ENCODE assay signal across 26 mouse cellular contexts in the genomic region with DNA sequence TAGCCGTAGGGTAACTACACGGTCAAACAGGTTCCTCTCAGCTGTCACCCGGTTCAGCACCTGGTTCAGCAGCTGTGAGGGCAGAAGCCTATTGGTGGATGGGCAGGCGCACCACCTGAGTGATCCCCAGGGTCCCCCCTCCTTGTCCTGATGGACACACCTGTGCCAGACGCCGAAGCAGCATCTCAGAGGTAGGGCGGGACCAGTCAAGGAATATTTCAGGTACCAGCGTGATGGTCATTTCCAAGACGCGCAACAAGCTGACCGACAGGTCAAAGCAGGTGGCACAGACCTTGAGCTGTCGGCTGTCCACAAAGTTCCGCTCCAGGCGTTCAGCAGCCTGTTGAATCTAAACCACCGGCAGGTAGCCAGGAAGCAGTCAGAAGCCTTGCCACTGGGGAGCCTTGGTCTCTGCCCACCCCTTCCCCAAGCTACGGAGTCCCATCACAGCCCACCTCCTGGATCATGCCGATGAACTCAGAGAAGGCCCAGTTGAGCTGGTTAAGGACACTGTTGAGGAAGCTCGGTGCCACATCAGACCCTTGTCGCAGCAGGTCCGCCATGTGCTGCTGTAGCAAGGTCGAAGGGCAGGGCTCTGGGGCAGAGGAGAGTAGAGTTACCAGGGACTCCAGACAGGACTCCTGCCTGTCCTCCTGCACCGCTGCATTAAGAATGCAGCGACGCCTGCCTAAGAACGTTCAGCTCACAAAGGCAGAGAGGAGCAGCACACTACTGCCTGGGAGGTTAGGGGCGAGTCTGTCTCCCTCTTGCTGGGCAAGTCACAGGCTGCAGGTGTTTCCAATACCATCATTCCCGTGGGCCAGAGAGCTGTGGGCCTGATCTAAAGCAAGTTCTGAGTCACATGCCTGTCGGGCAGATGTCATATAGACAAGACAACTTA. TPM values are rescaled to one million over a fixed set of nuclear protein-coding genes. Genes with fewer than 3 reads are reported as not detected.
DNase-seq lines count a peak whose midpoint lies in the region; ATAC-seq and TF ChIP-seq lines count a peak whose summit lies in the region.
"Had no signal": no experiment of that assay in that cellular context is flagged by ENCODE, and none has a peak within 500 bp of the region (broad histone marks: within the 10 kb centered on the region; RNA-seq: fewer than 3 reads in every experiment).

No protein-coding gene starts in this region.

- 83% methylated on average over 28 of the region's 28 CpGs for WGBS in forebrain, embryonic 11.5 days
- whole genome bisulfite sequencing in forebrain, embryonic 12.5 days = 82% methylated on average over 28 of the region's 28 CpGs
- 84% methylated on average over 28 of the region's 28 CpGs for WGBS in heart, postnatal 0 days

- no peak overlapping the region for H3K4me2 ChIP-seq in forebrain, embryonic 11.5 days (ENCODE audit: low read depth, low read length, severe bottlenecking)
- H3K4me2 ChIP-seq in forebrain, embryonic 12.5 days = no peak overlapping the region
- no peak overlapping the region for H3K4me2 ChIP-seq in heart, postnatal 0 days (ENCODE audit: low read depth, low read length)
- H3K4me2 ChIP-seq: liver, embryonic 11.5 days; neural tube, embryonic 15.5 days had no signal

- TF ChIP-seq CTCF in heart, postnatal 0 days (IDR thresholded peaks at IDR 0.05; ENCODE audit: low read depth) = no peak
- TF ChIP-seq CTCF in E14TG2a.4 (conservative IDR thresholded peaks at IDR 0.05; ENCODE audit: low read length) = no peak

- H3K27me3 ChIP-seq in forebrain, embryonic 11.5 days (ENCODE audit: control insufficient read depth, insufficient read depth, low read length) = no peaks in the 10 kb centered on the region
- no peaks in the 10 kb centered on the region for H3K27me3 ChIP-seq in forebrain, embryonic 12.5 days
- H3K27me3 ChIP-seq in heart, postnatal 0 days (ENCODE audit: control insufficient read depth, insufficient read depth, low read length) = no peaks in the 10 kb centered on the region
- no peaks in the 10 kb centered on the region for H3K27me3 ChIP-seq in E14TG2a.4 (ENCODE audit: insufficient read depth, low read length)
- H3K27me3 ChIP-seq: neural tube, embryonic 15.5 days had no signal

- intact Hi-C loops in heart, postnatal 10 days (cut with DNase I) = no loop called here

- no peak overlapping the region for H3K9ac ChIP-seq in forebrain, embryonic 11.5 days (ENCODE audit: low read length)
- H3K9ac ChIP-seq in forebrain, embryonic 12.5 days = no peak overlapping the region
- H3K9ac ChIP-seq in heart, postnatal 0 days (replicated peaks; ENCODE audit: low read depth, low read length) = no peak overlapping the region
- H3K9ac ChIP-seq: neural tube, embryonic 15.5 days had no signal

- H3K4me3 ChIP-seq in forebrain, embryonic 11.5 days (ENCODE audit: low read depth, low read length) = no peak overlapping the region
- no peak overlapping the region for H3K4me3 ChIP-seq in forebrain, embryonic 12.5 days (replicated peaks)
- no peak overlapping the region for H3K4me3 ChIP-seq in heart, postnatal 0 days (ENCODE audit: low read depth, low read length)
- H3K4me3 ChIP-seq in E14TG2a.4 (replicated peaks; ENCODE audit: low read length) = peak overlapping the region; percentile 46
- H3K4me3 ChIP-seq: forebrain, embryonic 10.5 days; hindbrain, embryonic 10.5 days; midbrain, embryonic 10.5 days; neural tube, embryonic 15.5 days had no signal

- peak; percentile 10 for DNase-seq in cerebellum, adult 11 months
- no peak for DNase-seq in cerebellum, postnatal 4 days (ENCODE audit: low spot score in 2 of 2)
- peak; percentile 49 for DNase-seq in forebrain, embryonic 11.5 days (ENCODE audit: low spot score)
- no peak for DNase-seq in heart, postnatal 0 days (ENCODE audit: low spot score)
- DNase-seq in heart, postnatal 10 days = no peak
- DNase-seq in retina, postnatal 1 day = no peak
- DNase-seq: kidney, adult 9 months; layer of hippocampus, postnatal 36 days; lung, adult 18-20 months; lung, postnatal 10 days; right cerebral cortex, postnatal 14 days; spleen, adult 18-20 months; thymus, postnatal 14 days had no signal

- no peaks in the 10 kb centered on the region for H3K9me3 ChIP-seq in forebrain, embryonic 11.5 days (ENCODE audit: control insufficient read depth, low read length)
- no peaks in the 10 kb centered on the region for H3K9me3 ChIP-seq in forebrain, embryonic 12.5 days
- no peaks in the 10 kb centered on the region for H3K9me3 ChIP-seq in heart, postnatal 0 days (replicated peaks; ENCODE audit: control insufficient read depth, low read length)
- H3K9me3 ChIP-seq in E14TG2a.4 (ENCODE audit: low read length) = no peaks in the 10 kb centered on the region
- H3K9me3 ChIP-seq: forebrain, embryonic 10.5 days; hindbrain, embryonic 10.5 days; midbrain, embryonic 10.5 days; neural tube, embryonic 15.5 days had no signal

- no peak for ATAC-seq in forebrain, embryonic 11.5 days (replicated peaks; ENCODE audit: low FRiP score)
- ATAC-seq in forebrain, embryonic 12.5 days (ENCODE audit: low FRiP score) = no peak
- no peak for ATAC-seq in heart, postnatal 0 days (ENCODE audit: insufficient read depth, low read depth)
- ATAC-seq: hindbrain, postnatal 0 days; intestine, embryonic 16.5 days had no signal

- H3K4me1 ChIP-seq in forebrain, embryonic 11.5 days (replicated peaks; ENCODE audit: control insufficient read depth, insufficient read depth, low read length) = no peaks in the 10 kb centered on the region; the same call in 1 of the 2 replicates
- peaks cover 11% of the 10 kb centered on the region for H3K4me1 ChIP-seq in forebrain, embryonic 12.5 days
- H3K4me1 ChIP-seq in heart, postnatal 0 days (ENCODE audit: control insufficient read depth, insufficient read depth) = no peaks in the 10 kb centered on the region; the same call in 1 of the 2 replicates
- H3K4me1 ChIP-seq in E14TG2a.4 (replicated peaks; ENCODE audit: low read depth, low read length) = peaks cover 75% of the 10 kb centered on the region

- no peak overlapping the region for H3K27ac ChIP-seq in forebrain, embryonic 11.5 days (ENCODE audit: low read depth, low read length)
- no peak overlapping the region for H3K27ac ChIP-seq in forebrain, embryonic 12.5 days
- peak overlapping the region; percentile 27; the same call in 1 of the 2 replicates for H3K27ac ChIP-seq in heart, postnatal 0 days (ENCODE audit: low read depth)
- H3K27ac ChIP-seq: forebrain, embryonic 10.5 days; hindbrain, embryonic 10.5 days; hindbrain, postnatal 0 days; midbrain, embryonic 10.5 days; neural tube, embryonic 15.5 days had no signal

- no peaks in the 10 kb centered on the region for H3K36me3 ChIP-seq in forebrain, embryonic 11.5 days (ENCODE audit: control insufficient read depth, insufficient read depth, low read length)
- H3K36me3 ChIP-seq in forebrain, embryonic 12.5 days (replicated peaks) = peaks cover 73% of the 10 kb centered on the region
- peaks cover 67% of the 10 kb centered on the region for H3K36me3 ChIP-seq in heart, postnatal 0 days (replicated peaks; ENCODE audit: control insufficient read depth, insufficient read depth, low read length)
- peaks cover 53% of the 10 kb centered on the region for H3K36me3 ChIP-seq in E14TG2a.4 (ENCODE audit: insufficient read depth, low read length)

- TF ChIP-seq EP300 in heart, postnatal 0 days (IDR thresholded peaks at IDR 0.05; ENCODE audit: low read depth) = no peak

RNA-seq across cellular contexts. Expression of gene Amigo3, which starts 3.7 kb away (rescaled TPM):
- polyA plus RNA-seq in forebrain, embryonic 11.5 days (2014; fragmentation: Nextera tagmentation; extraction: Ambion mirVana) = 2.4 and 2.7 TPM in 2 replicates
- 3.6 and 3.8 TPM in 2 replicates for polyA plus RNA-seq in forebrain, embryonic 12.5 days (2016; fragmentation: Nextera tagmentation; extraction: Ambion mirVana)
- 1.4 and 7.6 TPM in 2 replicates for total RNA-seq in heart, postnatal 0 days (2014; rRNA removed; ENCODE audit: low replicate concordance)
- polyA plus RNA-seq in heart, postnatal 0 days (2015; fragmentation: Nextera tagmentation; extraction: Ambion mirVana) = 1.4 and 1.6 TPM in 2 replicates
- 1 to 10 TPM; 1.9 to 2.2 TPM for total RNA-seq in heart, postnatal 10 days (2021)

RNA-seq across cellular contexts. Expression of gene Gmppb, which starts 7.6 kb away (rescaled TPM):
- 19.9 and 20.7 TPM in 2 replicates for polyA plus RNA-seq in forebrain, embryonic 11.5 days (2014; fragmentation: Nextera tagmentation; extraction: Ambion mirVana)
- polyA plus RNA-seq in forebrain, embryonic 12.5 days (2016; fragmentation: Nextera tagmentation; extraction: Ambion mirVana) = 18.2 and 19.3 TPM in 2 replicates
- total RNA-seq in heart, postnatal 0 days (2014; rRNA removed; ENCODE audit: low replicate concordance) = 13.1 and 18.1 TPM in 2 replicates
- 15.7 and 17.2 TPM in 2 replicates for polyA plus RNA-seq in heart, postnatal 0 days (2015; fragmentation: Nextera tagmentation; extraction: Ambion mirVana)
- 10 to 100 TPM; 10.7 to 14.7 TPM for total RNA-seq in heart, postnatal 10 days (2021)

RNA-seq across cellular contexts. Expression of gene Mst1, which starts 23.6 kb away (rescaled TPM):
- 0.28 and 0.56 TPM in 2 replicates for polyA plus RNA-seq in forebrain, embryonic 11.5 days (2014; fragmentation: Nextera tagmentation; extraction: Ambion mirVana)
- 0.27 and 0.41 TPM in 2 replicates for polyA plus RNA-seq in forebrain, embryonic 12.5 days (2016; fragmentation: Nextera tagmentation; extraction: Ambion mirVana)
- not detected in 2 replicates for total RNA-seq in heart, postnatal 0 days (2014; rRNA removed; ENCODE audit: low replicate concordance)
- polyA plus RNA-seq in heart, postnatal 0 days (2015; fragmentation: Nextera tagmentation; extraction: Ambion mirVana) = 0.07 TPM in 1 of 2 replicates, not detected in the other
- total RNA-seq in heart, postnatal 10 days (2021) = not detected
- total RNA-seq: common myeloid progenitor, adult 5-6 weeks; hindbrain, postnatal 0 days; layer of hippocampus, adult 8-10 months; layer of hippocampus, postnatal 36 days; left cerebral cortex, postnatal 10 days had no signal
- polyA plus RNA-seq: heart, embryonic 14.5 days; hindbrain, postnatal 0 days; neural tube, embryonic 15.5 days had no signal

RNA-seq across cellular contexts. Expression of gene Rnf123, which starts 26.5 kb away (rescaled TPM):
- polyA plus RNA-seq in forebrain, embryonic 11.5 days (2014; fragmentation: Nextera tagmentation; extraction: Ambion mirVana) = 34.7 and 37.0 TPM in 2 replicates
- polyA plus RNA-seq in forebrain, embryonic 12.5 days (2016; fragmentation: Nextera tagmentation; extraction: Ambion mirVana) = 36.9 and 41.2 TPM in 2 replicates
- total RNA-seq in heart, postnatal 0 days (2014; rRNA removed; ENCODE audit: low replicate concordance) = 40.5 and 60.2 TPM in 2 replicates
- polyA plus RNA-seq in heart, postnatal 0 days (2015; fragmentation: Nextera tagmentation; extraction: Ambion mirVana) = 24.6 and 32.9 TPM in 2 replicates
- total RNA-seq in heart, postnatal 10 days (2021) = 10 to 100 TPM; 62.5 to 83.1 TPM

RNA-seq across cellular contexts. Expression of gene Apeh, which starts 37.8 kb away (rescaled TPM):
- polyA plus RNA-seq in forebrain, embryonic 11.5 days (2014; fragmentation: Nextera tagmentation; extraction: Ambion mirVana) = 53.3 and 61.5 TPM in 2 replicates
- polyA plus RNA-seq in forebrain, embryonic 12.5 days (2016; fragmentation: Nextera tagmentation; extraction: Ambion mirVana) = 51.1 and 56.0 TPM in 2 replicates
- total RNA-seq in heart, postnatal 0 days (2014; rRNA removed; ENCODE audit: low replicate concordance) = 36.5 and 43.5 TPM in 2 replicates
- polyA plus RNA-seq in heart, postnatal 0 days (2015; fragmentation: Nextera tagmentation; extraction: Ambion mirVana) = 32.8 TPM in 2 replicates
- 10 to 100 TPM; 44.6 to 53.1 TPM for total RNA-seq in heart, postnatal 10 days (2021)

Comparison
In these comparisons a context has a peak if more than half of its experiments do, and no peak if none do; other contexts are left out.
1. DNase-seq: peak in cerebellum, adult 11 months (single experiment) and forebrain, embryonic 11.5 days (single experiment); none in cerebellum, postnatal 4 days (0 of 2), heart, postnatal 0 days (single experiment), heart, postnatal 10 days (0 of 2) and retina, postnatal 1 day (single experiment).